Mouse (Mus musculus) erythroid progenitor cell, adult 5-6 weeks (primary cell): ENCODE results near the gene Gm17660. TPM values are rescaled to one million over a fixed set of nuclear protein-coding genes. Genes with fewer than 3 reads are reported as not detected.

Experiments
- total RNA-seq, 2 experiments: library from RNA; stranded (forward) in 1 of 2; stranded (reverse) in 1 of 2; fragments of 150-400 nt in 1 of 2; fragments of 186-747, 209-891 nt in 1 of 2; gene quantifications; 2 replicates each; pipeline versions ENCODE4 v1.2.3 to v1.2.4; 2015 to 2017; ENCODE audit warnings: low replicate concordance in 2 of 2

The Gm17660 gene
- total RNA-seq, 2 experiments from 2014 or later = not detected

Other genes with a start within 250 kb of the Gm17660 start
- gene Klhl8, start 166.3 kb downstream of the Gm17660 start, total RNA-seq (2015; ENCODE audit: low replicate concordance) = 0.42 TPM in 1 of 2 replicates, not detected in the other
- gene Klhl8, start 166.3 kb downstream of the Gm17660 start, total RNA-seq (2017; ENCODE audit: low replicate concordance) = 0.53 TPM in 1 of 2 replicates, not detected in the other
- gene Hsd17b13, start 100.2 kb downstream of the Gm17660 start, total RNA-seq (2015; ENCODE audit: low replicate concordance) = not detected in 2 replicates
- gene Hsd17b13, start 100.2 kb downstream of the Gm17660 start, total RNA-seq (2017; ENCODE audit: low replicate concordance) = not detected in 2 replicates
- gene Hsd17b11, start 55.7 kb downstream of the Gm17660 start, total RNA-seq (2015; ENCODE audit: low replicate concordance) = 10.8 and 18.0 TPM in 2 replicates
- 4.7 and 9.0 TPM in 2 replicates for gene Hsd17b11, start 55.7 kb downstream of the Gm17660 start, total RNA-seq (2017; ENCODE audit: low replicate concordance)
- 51.6 and 69.9 TPM in 2 replicates for gene Nudt9, start 31.3 kb downstream of the Gm17660 start, total RNA-seq (2015; ENCODE audit: low replicate concordance)
- gene Nudt9, start 31.3 kb downstream of the Gm17660 start, total RNA-seq (2017; ENCODE audit: low replicate concordance) = 59.2 and 61.9 TPM in 2 replicates
- not detected in 2 replicates for gene Sparcl1, start 36.1 kb upstream of the Gm17660 start, total RNA-seq (2015; ENCODE audit: low replicate concordance)
- not detected in 2 replicates for gene Sparcl1, start 36.1 kb upstream of the Gm17660 start, total RNA-seq (2017; ENCODE audit: low replicate concordance)
- not detected in 2 replicates for gene Dspp, start 93.1 kb upstream of the Gm17660 start, total RNA-seq (2015; ENCODE audit: low replicate concordance)
- gene Dspp, start 93.1 kb upstream of the Gm17660 start, total RNA-seq (2017; ENCODE audit: low replicate concordance) = not detected in 2 replicates
- not detected in 2 replicates for gene Dmp1, start 125.0 kb upstream of the Gm17660 start, total RNA-seq (2015; ENCODE audit: low replicate concordance)
- gene Dmp1, start 125.0 kb upstream of the Gm17660 start, total RNA-seq (2017; ENCODE audit: low replicate concordance) = not detected in 2 replicates
- 2.9 and 10.8 TPM in 2 replicates for gene Ibsp, start 221.6 kb upstream of the Gm17660 start, total RNA-seq (2015; ENCODE audit: low replicate concordance)
- gene Ibsp, start 221.6 kb upstream of the Gm17660 start, total RNA-seq (2017; ENCODE audit: low replicate concordance) = 2.4 and 12.1 TPM in 2 replicates
- not detected in 2 replicates for gene Mepe, start 247.7 kb upstream of the Gm17660 start, total RNA-seq (2015; ENCODE audit: low replicate concordance)
- not detected in 2 replicates for gene Mepe, start 247.7 kb upstream of the Gm17660 start, total RNA-seq (2017; ENCODE audit: low replicate concordance)